Mouse (Mus musculus): Measurements from ENCODE around the gene Dazl.

The Dazl gene

GRCm38 (mm10) chr17:50293241-50293731 is at the start of gene Dazl:
Gene Dazl (minus strand): TSS chr17:50293636.
- DNase-seq (ENCODE audit: low spot score in 2 of 2) = no peak

- DNase-seq (ENCODE audit: low spot score in 2 of 2) = no peak
These were observed 48.6 kb upstream of the Dazl start for GRCm38 (mm10) chr17:50341850-50342544.

GRCm38 (mm10) chr17:50338901-50339300 is 45.5 kb upstream of the Dazl start:
- no peak for DNase-seq (ENCODE audit: low spot score in 2 of 2)

- no peak for DNase-seq (ENCODE audit: low spot score in 2 of 2)
These were observed 42.3 kb upstream of the Dazl start for GRCm38 (mm10) chr17:50335776-50336175.

GRCm38 (mm10) chr17:50334694-50335093 is 41.3 kb upstream of the Dazl start:
- DNase-seq (ENCODE audit: low spot score in 2 of 2) = no peak

- DNase-seq (ENCODE audit: low spot score in 2 of 2) = no peak
These were observed 38.5 kb upstream of the Dazl start for GRCm38 (mm10) chr17:50332012-50332300.

- DNase-seq (ENCODE audit: low spot score in 2 of 2) = peak; percentile 20 to 21
These were observed 38.0 kb upstream of the Dazl start for GRCm38 (mm10) chr17:50331171-50332011.

GRCm38 (mm10) chr17:50330245-50330644 is 36.8 kb upstream of the Dazl start:
- no peak for DNase-seq (ENCODE audit: low spot score in 2 of 2)

- no peak for DNase-seq (ENCODE audit: low spot score in 2 of 2)
These were observed 31.2 kb upstream of the Dazl start for GRCm38 (mm10) chr17:50324658-50325057.

GRCm38 (mm10) chr17:50318810-50319209 is 25.4 kb upstream of the Dazl start:
- no peak for DNase-seq (ENCODE audit: low spot score in 2 of 2)

GRCm38 (mm10) chr17:50316216-50317150 is 23.0 kb upstream of the Dazl start:
- DNase-seq (ENCODE audit: low spot score in 2 of 2) = no peak

GRCm38 (mm10) chr17:50310148-50310802 is 16.8 kb upstream of the Dazl start:
- DNase-seq (ENCODE audit: low spot score in 2 of 2) = no peak

- DNase-seq (ENCODE audit: low spot score in 2 of 2) = no peak
These were observed 16.2 kb upstream of the Dazl start for GRCm38 (mm10) chr17:50309512-50310072.

GRCm38 (mm10) chr17:50308880-50309279 is 15.4 kb upstream of the Dazl start:
- DNase-seq (ENCODE audit: low spot score in 2 of 2) = no peak

- no peak for DNase-seq (ENCODE audit: low spot score in 2 of 2)
These were observed 14.7 kb upstream of the Dazl start for GRCm38 (mm10) chr17:50308059-50308647.

GRCm38 (mm10) chr17:50302867-50303266 is 9.4 kb upstream of the Dazl start:
- DNase-seq (ENCODE audit: low spot score in 2 of 2) = no peak

- DNase-seq (ENCODE audit: low spot score in 2 of 2) = no peak
These were observed 6.9 kb upstream of the Dazl start for GRCm38 (mm10) chr17:50300171-50300841.

GRCm38 (mm10) chr17:50298821-50299220 is 5.4 kb upstream of the Dazl start:
- no peak for DNase-seq (ENCODE audit: low spot score in 2 of 2)

- DNase-seq (ENCODE audit: low spot score in 2 of 2) = no peak
These were observed 1.3 kb upstream of the Dazl start for GRCm38 (mm10) chr17:50294726-50295125.

GRCm38 (mm10) chr17:50292661-50293171 is 720 bp downstream of the Dazl start:
- peak; percentile 90 to 91 for DNase-seq (ENCODE audit: low spot score in 2 of 2)

Measured in natural killer cell, adult 2 months (primary cell).